Mouse (Mus musculus) lung, embryonic 14.5 days (tissue): ENCODE results near the gene Olfr1336. TPM values are rescaled to one million over a fixed set of nuclear protein-coding genes. Genes with fewer than 3 reads are reported as not detected.

Experiments
- ATAC-seq: fragments of 200-750 bp; cut with Nextera tagmentation; 2 replicates; pipeline ENCODE4 v1.8.0; 2017; ENCODE audit warnings: mild to moderate bottlenecking, moderate TSS enrichment, moderate library complexity; ENCODE audit not compliant: insufficient read depth
- DNase-seq: peaks from one replicate; pipeline ENCODE4 v3.0.0-alpha.2; 2015
- H3K27ac ChIP-seq: fragments of 300-500 bp; sonication (generic); 2 replicates; pipeline ENCODE4 v1.5.1; 2014; ENCODE audit warnings: low read depth, mild to moderate bottlenecking, moderate library complexity
- H3K27me3 ChIP-seq: fragments of 300-500 bp; sonication (generic); 2 replicates; pipeline ENCODE4 v1.6.1; 2014; ENCODE audit warnings: low read length, control low read depth; ENCODE audit not compliant: insufficient read depth
- H3K36me3 ChIP-seq: fragments of 300-500 bp; sonication (generic); 2 replicates; pipeline ENCODE4 v1.6.1; 2014; ENCODE audit warnings: control low read depth; ENCODE audit not compliant: insufficient read depth
- H3K4me1 ChIP-seq: fragments of 300-500 bp; sonication (generic); 2 replicates; pipeline ENCODE4 v1.6.1; 2014; ENCODE audit warnings: antibody characterized with exemption, control low read depth; ENCODE audit not compliant: insufficient read depth
- H3K4me2 ChIP-seq: fragments of 300-500 bp; sonication (generic); 2 replicates; pipeline ENCODE4 v1.6.1; 2014; ENCODE audit warnings: mild to moderate bottlenecking
- H3K4me3 ChIP-seq: fragments of 300-500 bp; sonication (generic); 2 replicates; pipeline ENCODE4 v1.5.1; 2014; ENCODE audit warnings: low read depth, low read length
- H3K9ac ChIP-seq: fragments of 300-500 bp; sonication (generic); 2 replicates; pipeline ENCODE4 v1.6.1; 2014
- H3K9me3 ChIP-seq: fragments of 300-500 bp; sonication (generic); 2 replicates; pipeline ENCODE4 v1.6.1; 2016; ENCODE audit warnings: low read depth, low read length, control low read depth
- CTCF ChIP-seq: IDR thresholded peaks from 2 replicates; pipeline ENCODE4 v1.5.1; 2016; ENCODE audit warnings: antibody characterized with exemption, low read depth
- WGBS: fragments of 180-500 bp; shearing (Covaris S2); extraction: QIAGEN DNeasy Blood & Tissue Kit; methylation state at CpG from one replicate; pipeline ENCODE4 v1.1.7; 2014; 5-methylcytosine and 5-hydroxymethylcytosine counted together
- polyA plus RNA-seq: library from polyadenylated mRNA; unstranded; fragments of >200 nt; fragmentation: Nextera tagmentation; extraction: Ambion mirVana; gene quantifications from 2 replicates; pipeline ENCODE4 v1.2.1, GENCODE M21; 2014

The Olfr1336 gene
- not detected in 2 replicates for polyA plus RNA-seq

DNA sequence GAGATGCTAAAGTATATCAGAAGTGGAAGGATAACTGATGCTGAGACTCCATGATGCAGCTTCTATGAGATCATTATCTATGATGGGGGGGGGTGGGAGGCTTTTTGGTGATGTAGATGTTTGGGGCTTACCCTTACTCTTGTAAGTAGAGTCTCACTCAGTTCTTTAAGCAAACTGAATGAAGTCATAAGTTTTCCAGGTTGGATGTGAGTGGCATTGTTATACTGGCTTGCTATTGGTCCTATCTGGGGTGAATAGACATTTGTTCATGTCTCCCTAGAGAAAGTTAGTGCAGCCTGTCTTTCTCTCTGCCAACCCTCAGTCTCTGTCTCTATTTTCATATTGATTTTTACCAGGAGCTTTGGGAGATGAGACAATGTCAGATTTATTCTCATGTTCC, at the start of gene Olfr1336:
Olfr1336 (plus strand) TSS at position 301 of the 400 bp plus-strand sequence.
- Histone ChIP-seq H3K36me3 (no peaks in the 10 kb centered on the region), H3K9me3 (no peaks in the 10 kb centered on the region), H3K27ac (no peak within 1 kb of the TSS), H3K27me3 (no peaks in the 10 kb centered on the region), H3K4me1 (no peaks in the 10 kb centered on the region), H3K9ac (no peak within 1 kb of the TSS), H3K4me2 (no peak within 1 kb of the TSS), H3K4me3 (no peak within 1 kb of the TSS)
- no peak for DNase-seq
- no peak for ATAC-seq
- TF ChIP-seq CTCF = no peak

DNA sequence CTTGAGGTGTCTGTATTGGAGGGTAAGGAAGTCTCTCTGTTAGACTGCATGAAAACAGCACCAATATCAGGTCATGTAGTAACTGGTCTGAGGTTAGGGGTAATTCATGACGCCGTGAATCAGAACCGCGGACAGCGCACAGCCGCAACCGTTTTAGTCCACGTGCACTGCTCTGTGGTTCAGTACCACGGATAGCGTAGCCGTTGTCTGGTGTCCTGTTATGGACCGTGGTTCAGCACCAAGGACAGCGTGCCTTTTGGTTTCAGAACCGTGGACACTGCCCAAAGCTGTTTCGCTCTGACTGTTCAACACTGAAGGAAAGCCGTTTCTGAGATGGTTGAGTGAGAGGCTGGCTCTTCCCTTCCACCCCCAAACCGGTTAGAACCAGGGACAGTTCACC, 45.9 kb upstream of the Olfr1336 start, which contains the start of gene Gm20715:
Gm20715 (plus strand) TSS at position 235 of the 400 bp plus-strand sequence.
- DNase-seq = peak; percentile 100
- Histone ChIP-seq H3K9me3 (no peaks in the 10 kb centered on the region), H3K4me3 (no peak within 1 kb of the TSS), H3K4me1 (no peaks in the 10 kb centered on the region), H3K4me2 (no peak within 1 kb of the TSS), H3K27me3 (no peaks in the 10 kb centered on the region), H3K36me3 (no peaks in the 10 kb centered on the region), H3K27ac (no peak within 1 kb of the TSS), H3K9ac (no peak within 1 kb of the TSS)
- 0 out of 2 replicates have a peak, but pooled peaks have one; percentile 24 for TF ChIP-seq CTCF
- 1% methylated on average over 17 of the region's 17 CpGs for WGBS
- peak; percentile 96 for ATAC-seq

GRCm38 (mm10) chr7:6414626-6415441, 41.1 kb upstream of the Olfr1336 start:
- Histone ChIP-seq H3K4me2 (no peak overlapping the region), H3K9ac (no peak overlapping the region), H3K36me3 (no peaks in the 10 kb centered on the region), H3K4me1 (no peaks in the 10 kb centered on the region), H3K27me3 (no peaks in the 10 kb centered on the region), H3K27ac (no peak overlapping the region), H3K9me3 (no peaks in the 10 kb centered on the region), H3K4me3 (no peak overlapping the region)
- 7% methylated on average over 21 of the region's 22 CpGs for WGBS
- ATAC-seq (no peak), DNase-seq (no peak)
- no peak for TF ChIP-seq CTCF

GRCm38 (mm10) chr7:6415442-6415787, 40.6 kb upstream of the Olfr1336 start:
- Histone ChIP-seq H3K27ac (no peak overlapping the region), H3K4me1 (no peaks in the 10 kb centered on the region), H3K9ac (no peak overlapping the region), H3K4me3 (no peak overlapping the region), H3K27me3 (no peaks in the 10 kb centered on the region), H3K9me3 (no peaks in the 10 kb centered on the region), H3K4me2 (no peak overlapping the region), H3K36me3 (no peaks in the 10 kb centered on the region)
- 17% methylated on average over 8 of the region's 8 CpGs for WGBS
- no peak for TF ChIP-seq CTCF
- DNase-seq (no peak), ATAC-seq (no peak)

DNA sequence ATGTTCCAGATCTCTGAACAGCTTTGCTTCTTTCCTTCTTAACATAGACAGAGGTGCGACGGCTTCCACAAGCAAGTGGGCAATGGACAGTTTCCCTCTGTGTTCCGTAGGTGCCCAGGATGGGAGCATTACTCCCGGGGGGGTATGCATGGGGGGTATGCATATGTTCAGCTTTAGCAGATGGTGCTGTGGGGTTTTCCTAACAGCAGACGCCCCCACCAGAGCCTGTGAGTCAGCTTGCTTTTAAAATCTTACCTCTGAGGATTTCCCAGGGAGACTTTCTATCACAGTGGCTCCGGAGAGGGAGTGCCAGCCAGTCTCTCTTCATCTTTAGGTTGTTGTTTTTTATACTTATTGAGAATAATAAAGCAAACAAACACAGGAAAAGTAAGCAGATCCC, 36.1 kb upstream of the Olfr1336 start:
- H3K36me3 ChIP-seq = no peaks in the 10 kb centered on the region
- DNase-seq = no peak
- 81% methylated on average over 6 of the region's 6 CpGs for WGBS
- H3K4me3 ChIP-seq = no peak overlapping the region
- no peak for TF ChIP-seq CTCF
- no peak overlapping the region for H3K4me2 ChIP-seq
- H3K9ac ChIP-seq = no peak overlapping the region
- H3K9me3 ChIP-seq = no peaks in the 10 kb centered on the region
- H3K4me1 ChIP-seq = no peaks in the 10 kb centered on the region
- no peak overlapping the region for H3K27ac ChIP-seq
- no peaks in the 10 kb centered on the region for H3K27me3 ChIP-seq
- no peak for ATAC-seq

GRCm38 (mm10) chr7:6429381-6429780, 26.6 kb upstream of the Olfr1336 start:
- WGBS = 85% methylated on average over 3 of the region's 3 CpGs
- no peak overlapping the region for H3K4me3 ChIP-seq
- H3K9me3 ChIP-seq = no peaks in the 10 kb centered on the region

GRCm38 (mm10) chr7:6430342-6430741, 25.6 kb upstream of the Olfr1336 start:
- Histone ChIP-seq H3K4me3 (no peak overlapping the region), H3K36me3 (no peaks in the 10 kb centered on the region), H3K9ac (no peak overlapping the region), H3K27ac (no peak overlapping the region), H3K4me2 (no peak overlapping the region), H3K4me1 (no peaks in the 10 kb centered on the region), H3K9me3 (no peaks in the 10 kb centered on the region), H3K27me3 (no peaks in the 10 kb centered on the region)
- ATAC-seq (no peak), DNase-seq (peak; percentile 31)
- TF ChIP-seq CTCF = peak; percentile 60
- WGBS = 38% methylated on average over 2 of the region's 2 CpGs

More at GRCm38 (mm10) chr7:6429381-6429780, 26.6 kb upstream of the Olfr1336 start:
- H3K4me1 ChIP-seq = no peaks in the 10 kb centered on the region
- H3K27me3 ChIP-seq = no peaks in the 10 kb centered on the region
- no peaks in the 10 kb centered on the region for H3K36me3 ChIP-seq
- H3K27ac ChIP-seq = no peak overlapping the region
- no peak for TF ChIP-seq CTCF
- no peak overlapping the region for H3K9ac ChIP-seq
- DNase-seq (no peak), ATAC-seq (no peak)
- H3K4me2 ChIP-seq = no peak overlapping the region
